Mouse (Mus musculus) embryonic stem cell, embryonic (primary cell): Measurements from ENCODE around the gene Il22ra2.

Experiments
- CTCF ChIA-PET, 4 experiments: fragments of 300-600 bp in 2 of 4; fragments of 350-600 bp in 2 of 4; sonication (Branson Sonifier 250); formaldehyde crosslinking; loops; one replicate each; lab custom pipeline; 2022; ENCODE audit warnings: inconsistent platforms in 2 of 4; lab: Charles Lee
- POLR2A ChIA-PET, 4 experiments: fragments of 300-600 bp in 2 of 4; fragments of 350-600 bp in 2 of 4; sonication (Branson Sonifier 250); formaldehyde crosslinking; loops; one replicate each; lab custom pipeline; 2022; ENCODE audit warnings: antibody characterized with exemption in 4 of 4, inconsistent platforms in 1 of 4; lab: Charles Lee

Il22ra2 gene

DNA sequence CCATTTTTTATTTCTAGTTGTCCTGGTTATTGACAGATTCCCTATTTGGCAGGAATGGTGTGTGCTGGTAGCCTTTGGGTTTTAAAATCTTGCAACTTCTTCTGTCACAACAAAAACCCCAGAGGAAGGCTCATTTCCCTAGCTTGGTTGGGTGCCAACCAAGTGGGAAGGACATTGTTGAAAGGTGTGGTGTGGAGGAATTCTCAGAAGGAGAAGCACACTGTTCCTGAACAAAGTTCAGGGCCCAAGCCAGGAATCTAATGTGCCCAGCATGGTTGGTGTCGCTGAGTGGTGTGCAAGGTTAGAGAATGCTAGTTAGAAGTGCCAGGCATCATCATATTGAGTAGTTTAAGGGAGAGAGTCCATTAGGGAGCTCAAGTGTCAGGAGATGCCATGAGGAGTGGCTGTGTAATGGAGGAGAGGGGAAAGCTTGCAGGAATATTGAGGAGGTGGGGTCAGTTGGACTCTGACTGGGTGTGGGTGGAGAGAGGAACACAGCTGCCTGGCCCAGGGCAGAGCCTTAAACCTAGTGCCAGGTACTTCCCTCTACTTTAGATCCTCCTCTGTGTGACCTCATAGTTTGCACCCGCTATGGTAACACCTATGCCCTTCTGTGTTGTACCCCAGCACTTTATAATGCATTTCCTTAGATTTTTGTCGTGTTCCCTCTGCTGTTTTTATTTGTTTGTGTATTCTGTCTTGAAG, 27.4 kb upstream of the Il22ra2 start:
- CTCF ChIA-PET = interaction anchor here in 1 of 4 experiments (1.2 kb wide), 1 partner anchor 98 kb away, joined by 3 read pairs; no protein-coding TSS in a partner anchor
- POLR2A ChIA-PET = no interaction called here

DNA sequence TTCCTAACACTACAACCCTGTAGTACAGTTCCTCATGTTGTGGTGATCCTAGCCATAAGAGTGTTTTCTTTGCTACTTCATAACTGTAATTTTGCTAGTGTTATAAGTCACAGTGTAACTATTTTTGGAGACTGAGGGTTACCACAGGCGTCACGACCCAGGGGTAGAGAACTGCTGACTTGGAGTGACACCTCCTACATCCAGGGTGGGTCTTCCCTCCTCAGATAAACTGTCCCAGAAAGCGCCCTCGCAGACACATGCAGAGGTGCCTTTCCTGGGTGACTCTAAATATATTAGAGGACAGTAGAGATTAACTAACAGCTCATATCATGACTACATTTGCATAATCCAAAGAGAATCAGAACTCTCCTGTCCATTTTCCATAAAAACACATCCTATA, 24.9 kb upstream of the Il22ra2 start:
- CTCF ChIA-PET = no interaction called here
- POLR2A ChIA-PET = interaction anchor here in 1 of 4 experiments (0.5 kb wide), 1 partner anchor 1871 kb away, joined by 3 read pairs; no protein-coding TSS in a partner anchor

DNA sequence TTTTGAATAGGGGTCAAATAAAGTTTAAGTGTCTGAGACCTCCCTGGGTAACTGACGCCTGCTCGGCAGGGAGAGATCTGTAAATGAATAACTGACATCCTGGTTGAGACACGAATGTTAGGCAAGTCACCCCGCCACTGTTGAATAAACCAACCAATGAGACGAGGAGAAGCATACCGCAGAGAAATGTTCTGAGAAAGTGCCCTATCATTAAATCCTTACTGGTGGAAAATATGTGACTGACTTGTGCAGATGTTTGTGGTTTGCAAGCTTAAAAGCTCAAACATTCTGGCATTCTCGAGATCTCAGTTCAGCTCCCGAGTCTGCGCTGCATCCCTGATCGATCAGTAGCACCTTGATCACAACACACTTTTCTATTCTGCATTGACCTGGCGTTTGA, 23.7 kb upstream of the Il22ra2 start:
- CTCF ChIA-PET = interaction anchor here in 2 of 4 experiments (0.6 to 0.7 kb wide), 3 partner anchors 111 to 718 kb away, joined by 3 to 5 read pairs (median 4); no protein-coding TSS in a partner anchor
- POLR2A ChIA-PET = no interaction called here

DNA sequence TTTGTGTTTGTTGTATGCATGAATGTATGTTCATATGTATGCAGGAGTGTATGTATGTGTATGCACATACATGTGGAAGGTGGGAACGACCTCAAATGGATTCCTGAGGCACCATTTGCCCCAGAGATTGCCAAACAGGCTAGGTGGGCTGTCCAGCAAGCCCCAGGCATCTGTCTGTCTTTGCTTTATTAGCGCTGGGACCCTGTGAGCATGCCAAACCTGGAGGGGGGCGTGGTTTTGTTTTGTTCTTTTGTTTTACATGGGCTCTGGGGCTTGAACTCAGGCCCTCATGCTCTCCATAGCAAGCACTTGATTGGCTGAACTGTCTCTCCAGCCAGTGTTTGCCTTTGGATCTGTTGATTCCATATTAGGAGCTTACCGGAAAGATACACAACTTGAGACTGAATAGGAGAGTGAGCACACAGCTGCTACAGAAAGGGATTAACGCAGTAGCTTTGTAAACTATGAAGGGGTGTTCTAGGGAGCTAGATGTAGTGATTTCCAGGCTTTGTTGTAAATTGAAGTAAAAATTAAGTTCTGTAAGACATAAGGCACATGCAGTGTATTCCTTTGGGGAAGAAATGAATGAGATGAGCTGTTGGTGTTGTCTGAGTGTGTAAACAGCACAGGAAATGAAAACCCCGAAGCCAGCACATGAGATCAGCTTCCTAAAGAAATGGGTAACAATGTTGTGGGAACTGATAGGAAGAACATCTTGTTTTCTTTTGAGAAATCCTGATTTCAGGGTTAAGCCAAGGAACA, 22.3 kb upstream of the Il22ra2 start:
- ChIA-PET POLR2A (interaction anchor here in 1 of 4 experiments (1.0 kb wide), 1 partner anchor 8 kb away, joined by 3 read pairs; the partner anchor contains the start of gene Ifngr1), CTCF (interaction anchor here in 1 of 4 experiments (0.6 kb wide), 1 partner anchor 693 kb away, joined by 3 read pairs; no protein-coding TSS in a partner anchor)

DNA sequence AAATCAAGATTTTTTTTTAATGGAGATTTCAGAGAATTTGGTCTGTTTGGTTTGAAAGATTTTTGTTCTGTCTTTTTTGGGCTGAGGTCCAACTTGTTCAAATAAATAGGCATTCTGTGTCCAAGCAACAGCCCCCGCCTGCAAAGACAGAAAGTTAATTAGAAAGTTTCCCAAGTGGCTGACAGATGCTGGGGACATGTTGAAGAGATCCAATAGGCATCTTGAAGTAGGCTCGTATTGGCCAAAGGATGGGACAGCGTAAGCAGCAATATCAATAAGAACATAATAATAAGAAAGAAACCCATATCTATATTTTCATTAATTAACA, 21.7 kb upstream of the Il22ra2 start:
- ChIA-PET POLR2A (interaction anchor here in 1 of 4 experiments (1.0 kb wide), 1 partner anchor 8 kb away, joined by 3 read pairs; the partner anchor contains the start of gene Ifngr1), CTCF (interaction anchor here in 1 of 4 experiments (0.6 kb wide), 1 partner anchor 32 kb away, joined by 3 read pairs; no protein-coding TSS in a partner anchor)

DNA sequence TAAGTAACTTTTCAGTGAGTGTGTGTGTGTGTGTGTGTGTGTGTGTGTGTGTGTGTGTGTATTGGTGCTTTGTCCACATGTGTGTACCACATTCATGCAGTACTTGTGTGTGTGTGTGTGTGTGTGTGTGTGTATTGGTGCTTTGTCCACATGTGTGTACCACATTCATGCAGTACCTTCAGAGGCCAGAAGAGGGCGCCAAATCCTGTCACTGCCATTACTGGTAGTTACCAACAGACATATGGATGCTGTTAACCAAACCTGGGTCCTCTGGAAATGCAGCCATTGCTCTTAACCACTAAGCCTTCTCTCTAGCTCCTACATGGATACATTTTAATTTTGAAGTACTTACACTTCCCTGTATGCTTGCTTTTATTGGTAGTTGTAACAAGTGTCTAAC, 20.3 kb upstream of the Il22ra2 start:
- CTCF ChIA-PET = interaction anchor here in 3 of 4 experiments (0.6 to 1.1 kb wide), 6 partner anchors 9 to 238 kb away, joined by 3 to 8 read pairs (median 4); partner anchors contain the start of gene Ifngr1 (in 3 of the 3)
- POLR2A ChIA-PET = interaction anchor here in 2 of 4 experiments (0.6 to 1.2 kb wide), 3 partner anchors 9 to 93 kb away, joined by 3 to 5 read pairs (median 3); partner anchors contain the start of gene Ifngr1 (in 1 of the 2)

DNA sequence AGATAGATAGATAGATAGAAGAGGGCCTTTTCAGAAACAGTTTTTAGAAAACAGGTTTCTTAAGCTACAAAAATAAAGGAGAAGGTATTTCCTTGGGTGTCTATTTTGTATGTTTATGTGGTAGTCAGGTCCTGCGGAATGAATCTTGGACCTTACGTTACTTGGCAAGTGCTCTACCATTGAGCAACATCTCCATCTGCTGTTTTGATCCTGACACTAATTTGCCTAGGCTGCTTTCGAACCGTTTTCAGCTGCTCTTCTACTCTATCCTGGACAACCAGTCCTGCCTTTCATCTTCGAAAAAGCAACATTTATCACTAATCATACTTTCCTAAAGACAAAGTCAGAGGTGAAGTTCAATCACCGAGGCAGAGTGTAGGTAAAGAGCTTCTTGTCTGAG, 18.6 kb upstream of the Il22ra2 start:
- ChIA-PET POLR2A (interaction anchor here in 2 of 4 experiments (0.9 to 1.4 kb wide), 2 partner anchors 12 kb away, joined by 3 to 6 read pairs; partner anchors contain the start of gene Ifngr1 (in 2 of the 2)), CTCF (interaction anchor here in 1 of 4 experiments (0.6 kb wide), 1 partner anchor 686 kb away, joined by 3 read pairs; no protein-coding TSS in a partner anchor)

DNA sequence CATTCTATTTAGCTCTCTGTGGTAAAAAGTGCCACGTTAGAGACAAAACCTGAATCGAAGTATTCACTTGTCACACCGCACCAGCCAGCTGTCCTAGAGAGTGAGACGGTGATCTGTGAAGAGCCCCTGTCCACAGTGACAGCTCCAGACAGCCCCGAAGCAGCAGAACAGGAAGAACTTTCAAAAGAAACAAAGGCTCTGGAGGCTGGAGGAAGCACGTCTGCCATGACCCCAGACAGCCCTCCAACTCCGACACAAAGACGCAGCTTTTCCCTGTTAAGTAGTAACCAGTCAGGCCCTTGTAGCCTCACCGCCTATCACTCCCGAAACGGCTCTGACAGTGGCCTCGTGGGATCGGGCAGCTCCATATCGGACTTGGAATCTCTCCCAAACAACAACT, 12.7 kb upstream of the Il22ra2 start:
- POLR2A ChIA-PET = interaction anchor here in 2 of 4 experiments (0.9 to 1.7 kb wide), 3 partner anchors 12 to 238 kb away, joined by 3 read pairs; partner anchors contain the start of gene Ifngr1 (in 2 of the 2)

DNA sequence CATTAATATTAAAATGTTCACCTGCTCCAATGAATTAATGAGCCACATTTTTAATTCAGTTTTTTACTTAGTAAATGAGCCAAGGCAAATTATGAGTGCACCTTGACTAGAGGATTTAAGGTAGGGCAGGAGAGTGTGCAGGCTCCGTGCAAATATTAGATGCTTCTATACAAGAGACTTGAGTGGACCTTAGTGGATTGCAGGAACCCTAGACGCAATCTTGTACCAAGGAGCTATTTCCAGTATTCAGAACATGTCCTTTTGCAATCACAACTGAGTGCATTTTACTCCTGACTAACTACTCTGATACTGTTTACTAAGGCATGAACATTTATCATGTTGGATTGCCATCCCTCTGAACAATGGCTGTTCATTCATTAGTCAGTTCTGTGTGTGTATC, 10.2 kb upstream of the Il22ra2 start:
- ChIA-PET CTCF (no interaction called here), POLR2A (interaction anchor here in 1 of 4 experiments (1.1 kb wide), 1 partner anchor 20 kb away, joined by 4 read pairs; the partner anchor contains the start of gene Ifngr1)

More for the DNA sequence above, 12.7 kb upstream of the Il22ra2 start:
- CTCF ChIA-PET = interaction anchor here in 1 of 4 experiments (0.6 to 0.7 kb wide), 2 partner anchors 186 to 549 kb away, joined by 4 to 11 read pairs; no protein-coding TSS in a partner anchor

DNA sequence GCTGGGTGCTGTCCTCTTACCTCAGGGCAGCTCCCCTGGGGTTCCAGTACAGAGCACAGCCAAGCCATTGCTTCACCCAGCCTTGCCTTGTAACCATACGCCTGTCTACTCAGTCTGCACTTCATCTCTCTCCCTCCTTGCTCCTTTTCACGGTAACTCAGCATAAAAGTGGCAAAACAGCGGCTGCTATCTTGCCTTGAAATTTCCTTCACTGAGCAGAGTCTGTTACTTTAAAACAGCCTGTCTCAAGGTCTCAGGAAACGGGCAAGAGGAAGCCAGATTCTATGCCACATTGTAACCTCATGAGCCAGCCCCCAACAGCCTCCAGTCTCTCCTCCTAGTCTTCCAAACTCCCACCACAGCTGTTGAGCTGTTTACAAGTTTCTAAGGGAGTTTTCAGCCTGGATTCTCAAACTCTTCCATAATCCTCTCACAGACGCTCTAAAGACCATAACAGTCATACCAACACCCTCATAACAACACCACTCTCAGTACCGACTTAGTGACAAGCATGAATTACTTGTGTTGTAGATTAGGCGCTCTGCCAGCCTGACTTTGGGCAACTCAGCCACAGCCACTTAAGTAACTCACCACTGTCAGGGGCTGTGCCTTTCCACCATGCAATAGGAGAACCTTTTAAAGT, 8.6 kb upstream of the Il22ra2 start:
- ChIA-PET POLR2A (no interaction called here), CTCF (no interaction called here)

DNA sequence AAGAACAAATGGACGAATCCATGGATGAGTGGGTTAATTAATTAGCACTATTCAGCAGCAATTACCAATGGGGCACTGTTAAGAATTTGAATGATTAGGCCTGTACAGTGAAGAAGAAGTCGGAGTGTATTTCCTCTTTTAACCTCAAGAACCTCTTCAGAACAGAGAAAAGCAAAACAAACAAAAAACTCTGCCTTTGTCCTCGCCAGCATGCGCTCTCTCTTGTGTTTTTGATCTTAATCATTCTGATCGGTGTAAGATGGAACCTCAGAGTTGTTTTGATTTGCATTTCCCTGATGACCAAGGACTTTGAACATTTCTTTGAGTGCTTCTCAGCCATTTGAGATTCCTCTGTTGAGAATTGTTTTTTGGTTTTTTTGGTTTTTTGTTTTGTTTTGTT, 2.1 kb upstream of the Il22ra2 start:
- POLR2A ChIA-PET = no interaction called here
- CTCF ChIA-PET = interaction anchor here in 1 of 4 experiments (0.7 kb wide), 1 partner anchor 52 kb away, joined by 4 read pairs; no protein-coding TSS in a partner anchor

DNA sequence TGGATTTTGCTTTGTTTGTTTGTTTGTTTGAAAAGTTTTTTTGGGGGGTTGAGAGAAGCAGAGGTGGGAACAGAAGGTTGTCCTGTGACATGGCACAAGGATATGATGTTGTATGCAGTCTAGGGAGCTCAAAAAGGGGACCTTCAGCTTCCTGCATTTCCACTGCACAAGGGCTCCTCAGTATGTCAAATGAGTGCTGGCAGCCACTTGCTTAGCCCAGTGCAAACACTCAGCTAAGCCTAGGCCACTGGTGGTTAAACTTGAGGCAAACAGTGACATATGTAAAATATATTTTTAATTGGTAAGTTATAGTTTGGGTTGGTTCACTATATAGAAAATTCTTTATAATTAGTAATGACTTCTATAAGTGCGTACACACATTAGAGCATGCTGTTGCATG, 2.8 kb downstream of the Il22ra2 start:
- POLR2A ChIA-PET = interaction anchor here in 2 of 4 experiments (0.5 to 0.6 kb wide), 3 partner anchors 21 to 371 kb away, joined by 3 to 10 read pairs (median 7); no protein-coding TSS in a partner anchor
- CTCF ChIA-PET = interaction anchor here in 1 of 4 experiments (0.6 kb wide), 1 partner anchor 73 kb away, joined by 5 read pairs; no protein-coding TSS in a partner anchor

DNA sequence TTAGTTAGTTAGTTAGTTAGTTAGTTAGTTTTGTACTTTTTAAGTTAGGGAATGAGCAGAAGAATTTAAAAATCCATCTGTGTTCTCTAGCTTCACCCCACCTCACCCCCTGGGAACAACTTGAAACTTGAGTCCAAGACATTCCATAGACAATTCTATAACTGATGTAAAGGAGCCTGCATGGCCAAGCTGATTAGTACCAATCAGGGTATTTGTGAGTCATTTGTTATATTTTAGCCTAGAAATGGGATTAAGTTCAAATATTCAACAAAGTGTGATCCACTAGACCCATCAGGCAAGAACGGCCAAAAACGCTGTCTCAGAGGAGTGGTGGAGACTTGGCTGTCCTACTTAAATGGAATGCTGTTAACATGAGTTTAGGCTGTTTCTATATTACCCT, 5.5 kb downstream of the Il22ra2 start:
- ChIA-PET CTCF (interaction anchor here in 1 of 4 experiments (0.6 kb wide), 1 partner anchor 848 kb away, joined by 3 read pairs; no protein-coding TSS in a partner anchor), POLR2A (no interaction called here)

DNA sequence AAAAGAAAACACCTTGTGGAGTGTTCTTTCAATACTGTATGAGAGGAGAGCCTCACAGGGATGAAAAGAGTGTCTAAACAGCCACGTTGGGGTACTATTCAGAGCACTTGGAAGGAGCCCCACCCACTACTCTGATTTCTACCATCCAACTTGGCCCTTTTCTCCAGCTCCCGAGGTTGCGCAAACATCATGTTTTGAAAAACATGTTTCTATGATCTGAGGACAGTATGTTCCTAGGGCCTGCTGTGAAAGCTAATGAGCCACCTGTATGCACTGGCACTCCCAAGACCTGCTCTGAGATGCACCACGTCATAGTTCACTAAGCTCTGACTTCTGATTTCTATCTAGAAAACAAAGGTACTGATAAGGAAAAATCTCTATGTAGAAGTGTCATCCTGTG, 6.0 kb downstream of the Il22ra2 start:
- ChIA-PET CTCF (interaction anchor here in 1 of 4 experiments (0.6 kb wide), 2 partner anchors 210 to 849 kb away, joined by 3 read pairs; no protein-coding TSS in a partner anchor), POLR2A (interaction anchor here in 1 of 4 experiments (0.8 kb wide), 1 partner anchor 1066 kb away, joined by 7 read pairs; no protein-coding TSS in a partner anchor)

DNA sequence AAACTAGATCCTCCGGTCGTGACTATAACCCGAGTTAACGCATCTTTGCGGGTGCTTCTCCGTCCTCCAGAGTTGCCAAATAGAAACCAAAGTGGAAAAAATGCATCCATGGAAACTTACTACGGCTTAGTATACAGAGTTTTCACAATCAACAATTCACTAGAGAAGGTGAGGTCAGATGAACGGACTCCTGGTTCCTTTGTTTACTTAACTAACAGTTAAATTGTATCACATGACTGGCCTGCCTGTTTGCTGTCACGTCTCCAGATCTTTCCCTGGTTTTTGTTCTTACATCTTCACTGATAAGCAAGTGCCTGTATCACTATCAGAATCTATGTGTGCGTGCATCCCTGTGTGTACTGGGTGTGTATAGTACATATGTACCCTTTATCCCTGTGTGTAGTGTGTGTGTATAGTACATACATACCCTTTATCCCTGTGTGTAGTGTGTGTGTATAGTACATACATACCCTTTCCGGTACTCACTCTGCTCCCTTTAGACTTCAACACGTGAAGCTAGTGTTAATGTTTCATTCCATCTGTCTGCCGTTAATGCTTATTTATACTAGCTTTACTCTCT, 9.9 kb downstream of the Il22ra2 start:
- ChIA-PET POLR2A (no interaction called here), CTCF (no interaction called here)

DNA sequence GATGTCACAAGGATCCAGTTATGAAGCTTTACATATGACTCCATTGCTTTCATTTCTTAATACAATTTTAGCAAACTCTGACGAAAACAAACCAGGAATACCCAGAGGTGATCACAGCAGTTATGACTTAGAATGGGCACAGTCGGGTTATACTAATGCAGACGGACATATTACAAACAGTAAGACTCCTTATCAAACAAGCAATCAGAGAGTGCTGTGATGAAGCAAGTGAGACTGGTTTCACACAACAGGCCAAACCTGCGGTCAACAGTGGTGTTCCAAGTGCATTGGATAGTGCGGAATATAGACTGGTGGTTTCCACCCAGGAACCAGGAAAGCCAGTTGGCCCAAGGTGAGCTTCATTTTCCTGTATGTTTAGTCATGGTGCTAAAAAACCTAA, 17.1 kb downstream of the Il22ra2 start:
- CTCF ChIA-PET = interaction anchor here in 1 of 4 experiments (0.5 kb wide), 1 partner anchor 1176 kb away, joined by 4 read pairs; no protein-coding TSS in a partner anchor
- POLR2A ChIA-PET = no interaction called here

DNA sequence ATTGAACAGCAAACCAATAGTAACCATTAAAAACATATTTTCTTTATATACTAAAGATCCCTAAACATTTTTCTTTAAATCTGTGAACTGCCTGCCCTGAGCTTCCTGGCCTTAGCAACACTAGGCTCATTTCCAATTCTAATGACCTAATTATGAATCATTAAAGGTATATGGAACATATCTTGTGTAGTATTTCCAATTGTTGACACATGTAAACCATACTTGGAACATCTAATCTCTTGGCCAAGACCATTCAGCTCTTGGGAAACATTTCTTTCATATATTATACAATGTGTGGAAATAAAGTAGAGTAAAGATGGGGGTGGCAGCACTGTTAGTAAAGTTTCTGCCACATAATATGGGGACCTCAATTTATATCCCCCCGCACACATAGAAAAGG, 17.8 kb downstream of the Il22ra2 start:
- POLR2A ChIA-PET = no interaction called here
- CTCF ChIA-PET = no interaction called here

DNA sequence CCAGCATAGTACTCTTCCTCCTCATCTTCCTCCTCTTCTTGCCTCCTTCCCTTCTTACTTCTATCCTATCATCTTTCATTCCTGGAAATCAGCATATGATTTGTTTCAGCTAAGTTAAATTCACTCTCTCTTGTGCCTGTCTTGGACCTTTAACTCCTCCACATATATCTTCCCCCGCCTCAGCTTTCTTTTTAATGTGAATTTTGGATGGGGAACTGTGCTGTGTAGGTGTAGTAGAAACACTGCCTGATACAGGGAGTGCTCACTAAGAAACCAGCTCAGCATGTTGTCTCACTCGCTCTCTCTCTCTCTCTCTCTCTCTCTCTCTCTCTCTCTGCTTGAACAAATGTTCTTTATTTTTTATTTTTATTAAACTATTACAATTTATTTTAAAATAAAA, 23.3 kb downstream of the Il22ra2 start:
- POLR2A ChIA-PET = interaction anchor here in 1 of 4 experiments (0.7 kb wide), 1 partner anchor 20 kb away, joined by 7 read pairs; no protein-coding TSS in a partner anchor
- CTCF ChIA-PET = no interaction called here
